Mouse (Mus musculus): ENCODE measurements around the gene Cldn14.
"Not testable (repeated sequence)": the region's sequence is repeated elsewhere in the genome, so short reads cannot be mapped to it uniquely, and the experiment has no call there.

Gene Cldn14

GRCm38 (mm10) chr16:94008737-94009136 lies at the start of gene Cldn14:
TSS of gene Cldn14 (minus strand) at chr16:94008837.
- no peak for DNase-seq (ENCODE audit: low spot score in 2 of 2)

- no peak for DNase-seq (ENCODE audit: low spot score in 2 of 2)
Observed at GRCm38 (mm10) chr16:94055576-94055975, 46.9 kb upstream of the Cldn14 start.

- no peak for DNase-seq (ENCODE audit: low spot score in 2 of 2)
Observed at GRCm38 (mm10) chr16:94055176-94055575, 46.5 kb upstream of the Cldn14 start.

GRCm38 (mm10) chr16:94050368-94050767 lies 41.7 kb upstream of the Cldn14 start:
- no peak for DNase-seq (ENCODE audit: low spot score in 2 of 2)

- no peak for DNase-seq (ENCODE audit: low spot score in 2 of 2)
Observed at GRCm38 (mm10) chr16:94044996-94045395, 36.4 kb upstream of the Cldn14 start.

- no peak for DNase-seq (ENCODE audit: low spot score in 2 of 2)
Observed at GRCm38 (mm10) chr16:94043797-94044196, 35.2 kb upstream of the Cldn14 start.

GRCm38 (mm10) chr16:94041065-94041712 lies 32.6 kb upstream of the Cldn14 start:
- no peak for DNase-seq (ENCODE audit: low spot score in 2 of 2)

- no peak for DNase-seq (ENCODE audit: low spot score in 2 of 2)
Observed at GRCm38 (mm10) chr16:94040485-94040884, 31.8 kb upstream of the Cldn14 start.

GRCm38 (mm10) chr16:94038986-94039341 lies 30.3 kb upstream of the Cldn14 start:
- no peak for DNase-seq (ENCODE audit: low spot score in 2 of 2)

- peak; percentile 23 to 54 for DNase-seq (ENCODE audit: low spot score in 2 of 2)
Observed at GRCm38 (mm10) chr16:94038272-94038985, 29.8 kb upstream of the Cldn14 start.

GRCm38 (mm10) chr16:94037280-94037679 lies 28.6 kb upstream of the Cldn14 start:
- no peak for DNase-seq (ENCODE audit: low spot score in 2 of 2)

- DNase-seq (ENCODE audit: low spot score in 2 of 2): no peak
Observed at GRCm38 (mm10) chr16:94034152-94034551, 25.5 kb upstream of the Cldn14 start.

- no peak for DNase-seq (ENCODE audit: low spot score in 2 of 2)
Observed at GRCm38 (mm10) chr16:94032270-94032669, 23.6 kb upstream of the Cldn14 start.

- no peak for DNase-seq (ENCODE audit: low spot score in 2 of 2)
Observed at GRCm38 (mm10) chr16:94023352-94024280, 15.0 kb upstream of the Cldn14 start.

- not testable (repeated sequence) for DNase-seq (ENCODE audit: low spot score in 2 of 2)
Observed at GRCm38 (mm10) chr16:94019725-94020124, 11.1 kb upstream of the Cldn14 start.

- DNase-seq (ENCODE audit: low spot score in 2 of 2): no peak
Observed at GRCm38 (mm10) chr16:94017953-94018352, 9.3 kb upstream of the Cldn14 start.

GRCm38 (mm10) chr16:94014489-94015096 lies 6.0 kb upstream of the Cldn14 start:
- no peak for DNase-seq (ENCODE audit: low spot score in 2 of 2)

GRCm38 (mm10) chr16:94013328-94014086 lies 4.9 kb upstream of the Cldn14 start:
- DNase-seq (ENCODE audit: low spot score in 2 of 2): not testable (repeated sequence)

GRCm38 (mm10) chr16:94011224-94011623 lies 2.6 kb upstream of the Cldn14 start:
- DNase-seq (ENCODE audit: low spot score in 2 of 2): peak in 1 of 2 experiments; percentile 21

- peak in 1 of 2 experiments; percentile 22 for DNase-seq (ENCODE audit: low spot score in 2 of 2)
Observed at GRCm38 (mm10) chr16:94010633-94011032, 2.0 kb upstream of the Cldn14 start.

GRCm38 (mm10) chr16:94010156-94010555 lies 1.5 kb upstream of the Cldn14 start:
- no peak for DNase-seq (ENCODE audit: low spot score in 2 of 2)

Measured in natural killer cell, adult 2 months (primary cell).